Mouse (Mus musculus) sigmoid colon, adult 10 weeks (tissue): ENCODE measurements around the gene Cbfb. TPM values are rescaled to one million over a fixed set of nuclear protein-coding genes. Genes with fewer than 3 reads are reported as not detected.

Source experiments
- polyA plus RNA-seq: library from polyadenylated mRNA; stranded (reverse); fragments of 350-450 nt; fragmentation: Illumina TruSeq; extraction: RNeasy Lipid Tissue Mini Kit (QIAGEN cat#74804); gene quantifications from one replicate; pipeline ENCODE4 v1.2.3, GENCODE M21; 2014; ENCODE audit warnings: low read depth, low replicate concordance

Gene Cbfb
- 162 TPM for polyA plus RNA-seq

DNA sequence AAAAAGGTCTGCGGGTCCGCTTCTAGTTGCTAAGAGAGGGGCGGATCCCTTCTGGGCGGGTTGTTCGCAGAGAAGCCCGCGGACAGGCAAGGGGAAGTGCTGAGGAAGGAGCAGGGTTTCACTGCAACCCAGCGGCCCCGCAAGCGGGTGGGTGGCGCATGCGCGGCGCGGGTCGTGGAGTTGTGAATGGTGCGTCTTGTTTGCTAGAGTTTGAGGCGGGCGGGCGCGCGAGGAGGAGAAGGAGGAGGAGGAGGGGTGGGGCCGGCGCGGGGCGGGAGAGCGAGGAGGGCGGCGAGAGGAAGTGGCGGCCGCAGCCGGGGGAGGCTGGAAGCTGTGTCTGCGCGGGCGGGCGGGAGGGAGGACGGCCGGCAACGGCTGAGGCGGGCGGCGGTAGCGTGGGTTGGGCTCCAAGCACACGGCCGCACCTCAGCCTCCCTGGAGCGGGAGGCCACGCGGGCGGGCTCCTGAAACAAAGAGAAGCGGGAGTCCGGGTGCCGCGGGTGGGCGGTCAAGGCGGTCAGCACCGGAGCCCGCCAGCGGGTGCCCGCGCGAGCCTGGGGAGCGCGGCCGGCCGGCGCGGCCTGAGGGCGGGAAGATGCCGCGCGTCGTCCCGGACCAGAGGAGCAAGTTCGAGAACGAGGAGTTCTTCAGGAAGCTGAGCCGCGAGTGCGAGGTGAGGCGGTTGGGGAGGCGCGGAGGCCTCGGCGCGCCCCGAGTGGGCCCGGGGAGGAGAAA is at the start of gene Cbfb:
TSS of gene Cbfb (plus strand) at position 294 of the 735 bp plus-strand sequence.

DNA sequence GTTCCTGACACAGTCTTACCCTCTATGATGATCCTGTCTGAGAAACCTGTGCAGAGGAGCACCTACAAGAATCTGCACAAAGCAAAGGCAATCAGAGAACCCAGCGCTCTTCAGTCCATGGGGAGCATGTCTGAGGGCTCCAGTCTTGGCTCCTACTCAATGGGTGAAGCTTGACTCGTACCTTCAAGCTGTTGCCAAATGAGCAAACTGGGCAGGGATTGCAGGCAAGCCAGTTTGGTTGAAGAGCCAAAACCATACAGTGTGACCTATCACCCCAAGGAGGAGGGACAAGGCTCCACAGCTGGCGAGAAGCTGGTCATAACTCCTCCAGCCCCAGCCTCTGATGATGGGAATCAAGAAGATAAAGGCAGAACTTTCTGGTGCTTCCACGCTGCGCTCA is 39.0 kb upstream of the Cbfb start, which contains the start of gene Ces4a:
TSS of gene Ces4a (plus strand) at position 292 of the 400 bp plus-strand sequence.

DNA sequence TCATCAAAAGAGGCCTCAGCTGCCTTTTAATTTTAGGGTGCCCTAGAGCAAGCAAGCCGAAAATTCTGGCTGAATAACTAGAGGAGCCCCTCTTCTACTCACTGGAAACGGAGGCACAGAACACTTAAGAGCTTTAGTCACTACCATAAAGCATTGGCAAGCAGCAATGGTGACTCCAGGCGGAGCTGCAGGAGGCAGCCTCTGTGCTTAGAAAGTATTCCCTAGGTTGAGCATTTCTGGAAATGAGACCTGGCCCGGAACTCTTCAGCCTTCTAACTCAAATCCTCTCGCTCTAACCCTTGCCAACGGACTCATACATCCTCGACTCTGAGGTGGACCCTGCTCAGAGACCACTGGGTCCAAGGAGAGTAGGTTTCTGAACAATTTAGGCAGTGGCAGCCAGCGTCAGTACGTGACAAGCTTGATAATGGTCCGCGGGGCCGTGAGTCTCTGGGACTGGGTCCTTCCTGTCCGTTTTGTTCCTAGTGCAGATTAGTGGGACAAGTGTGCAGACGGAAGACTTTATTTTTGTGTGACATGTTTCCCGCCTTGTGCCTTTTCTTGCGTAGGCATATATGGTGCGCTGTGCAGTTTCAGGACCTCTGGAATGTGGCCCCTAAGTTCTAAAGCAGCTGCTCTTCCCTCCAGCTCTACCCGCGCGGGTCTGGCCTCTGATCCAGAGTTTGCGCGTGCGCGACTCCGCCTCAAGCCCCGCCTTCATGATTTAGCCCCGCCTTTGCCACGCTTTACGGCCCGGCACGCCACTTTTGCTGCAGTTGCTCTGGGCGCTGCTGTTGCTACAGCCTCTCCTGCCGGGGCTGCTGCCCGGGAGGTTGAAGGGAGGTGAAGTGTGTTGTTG is 54.2 kb downstream of the Cbfb start, which contains the start of gene D230025D16Rik:
TSS of gene D230025D16Rik (plus strand) at position 733 of the 859 bp plus-strand sequence.

GRCm38 (mm10) chr8:105254966-105255350 is 84.5 kb downstream of the Cbfb start, which contains the start of gene B3gnt9:
Gene B3gnt9, minus strand, starts transcription at chr8:105255153.

GRCm38 (mm10) chr8:105264024-105264982 is 93.8 kb downstream of the Cbfb start, which contains the start of the genes Tradd and Fbxl8:
Gene Tradd, minus strand, starts transcription at chr8:105264609.
Gene Fbxl8, plus strand, starts transcription at chr8:105264648.

Other genes starting within 250 kb of the Cbfb start
- gene Ces2e, start 244.4 kb upstream of the Cbfb start, polyA plus RNA-seq = 124 TPM
- gene Ces2f, start 223.3 kb upstream of the Cbfb start, polyA plus RNA-seq = 0.91 TPM
- gene Ces2g, start 209.0 kb upstream of the Cbfb start, polyA plus RNA-seq = 32.2 TPM
- gene Ces2h, start 169.8 kb upstream of the Cbfb start, polyA plus RNA-seq = 0.41 TPM
- 0.76 TPM for gene Ces3a, start 122.1 kb upstream of the Cbfb start, polyA plus RNA-seq
- gene Ces3b, start 86.9 kb upstream of the Cbfb start, polyA plus RNA-seq = not detected
- gene Ces4a, start 38.9 kb upstream of the Cbfb start, polyA plus RNA-seq = not detected
- 30.6 TPM for gene D230025D16Rik, start 54.5 kb downstream of the Cbfb start, polyA plus RNA-seq
- gene B3gnt9, start 84.5 kb downstream of the Cbfb start, polyA plus RNA-seq = 3.5 TPM
- 5.3 TPM for gene Tradd, start 93.9 kb downstream of the Cbfb start, polyA plus RNA-seq
- 0.28 TPM for gene Fbxl8, start 94.0 kb downstream of the Cbfb start, polyA plus RNA-seq
- gene Hsf4, start 99.1 kb downstream of the Cbfb start, polyA plus RNA-seq = not detected
- gene Nol3, start 105.5 kb downstream of the Cbfb start, polyA plus RNA-seq = 0.50 TPM
- gene 4931428F04Rik, start 119.2 kb downstream of the Cbfb start, polyA plus RNA-seq = 1.3 TPM
- not detected for gene Exoc3l, start 125.4 kb downstream of the Cbfb start, polyA plus RNA-seq
- 9.1 TPM for gene E2f4, start 127.0 kb downstream of the Cbfb start, polyA plus RNA-seq
- gene Elmo3, start 134.9 kb downstream of the Cbfb start, polyA plus RNA-seq = 6.4 TPM
- 0.13 TPM for gene Lrrc29, start 155.6 kb downstream of the Cbfb start, polyA plus RNA-seq
- 10.0 TPM for gene Tmem208, start 155.7 kb downstream of the Cbfb start, polyA plus RNA-seq
- gene Fhod1, start 177.3 kb downstream of the Cbfb start, polyA plus RNA-seq = 0.28 TPM
- gene Slc9a5, start 178.2 kb downstream of the Cbfb start, polyA plus RNA-seq = 0.09 TPM
- not detected for gene Plekhg4, start 202.6 kb downstream of the Cbfb start, polyA plus RNA-seq
- not detected for gene Kctd19, start 242.8 kb downstream of the Cbfb start, polyA plus RNA-seq
- gene Lrrc36, start 242.9 kb downstream of the Cbfb start, polyA plus RNA-seq = not detected